Mouse (Mus musculus) layer of hippocampus, adult 8-10 months (tissue): ENCODE measurements around the gene Alg2. TPM values are rescaled to one million over a fixed set of nuclear protein-coding genes. Genes with fewer than 3 reads are reported as not detected.

Experiments
- total RNA-seq, 4 experiments: library from RNA; stranded (reverse); gene quantifications; 2 replicates each; pipeline ENCODE4 v1.2.4; 2022

Alg2 gene
- total RNA-seq, 4 experiments from 2014 or later, result 124 to 141 (median 133) TPM

Other genes starting within 250 kb of the Alg2 start
- gene Tgfbr1, start 121.1 kb downstream of the Alg2 start, total RNA-seq, result 10 to 100 TPM; 18.2 to 54.5 (median 38.4) TPM
- 10 to 100 TPM; 45.6 to 56.3 (median 49.7) TPM for gene Sec61b, start 325 bp upstream of the Alg2 start, total RNA-seq